Mouse (Mus musculus) spleen, postnatal 10 days (tissue): Measurements from ENCODE around the gene Phc3.
"Not testable (repeated sequence)": the region's sequence is repeated elsewhere in the genome, so short reads cannot be mapped to it uniquely, and the experiment has no call there.

Source experiments
- DNase-seq, 2 experiments: peaks; one replicate each; pipeline ENCODE4 v3.0.0; 2021 to 2022; ENCODE audit warnings: low spot score in 2 of 2

The Phc3 gene

DNA sequence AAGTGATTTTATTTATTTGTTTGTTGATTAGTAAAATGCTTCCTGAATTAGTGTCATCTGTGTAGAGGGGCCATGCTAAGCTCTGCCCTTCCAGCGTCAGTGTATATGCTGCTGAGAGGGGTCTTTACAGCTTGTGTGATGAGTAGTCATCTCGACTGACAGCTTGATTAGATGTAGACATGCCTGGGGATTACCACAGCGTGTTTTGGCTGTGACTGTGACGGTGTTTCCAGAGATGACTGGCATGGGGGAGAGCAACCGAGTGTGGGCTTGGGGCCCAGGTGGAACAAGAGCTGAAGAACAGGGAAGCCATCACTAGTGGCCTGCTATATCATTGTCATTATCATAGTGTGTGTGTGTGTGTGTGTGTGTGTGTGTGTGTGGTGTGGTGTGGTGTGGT is 100.6 kb downstream of the Phc3 start:
- DNase-seq = no peak

DNA sequence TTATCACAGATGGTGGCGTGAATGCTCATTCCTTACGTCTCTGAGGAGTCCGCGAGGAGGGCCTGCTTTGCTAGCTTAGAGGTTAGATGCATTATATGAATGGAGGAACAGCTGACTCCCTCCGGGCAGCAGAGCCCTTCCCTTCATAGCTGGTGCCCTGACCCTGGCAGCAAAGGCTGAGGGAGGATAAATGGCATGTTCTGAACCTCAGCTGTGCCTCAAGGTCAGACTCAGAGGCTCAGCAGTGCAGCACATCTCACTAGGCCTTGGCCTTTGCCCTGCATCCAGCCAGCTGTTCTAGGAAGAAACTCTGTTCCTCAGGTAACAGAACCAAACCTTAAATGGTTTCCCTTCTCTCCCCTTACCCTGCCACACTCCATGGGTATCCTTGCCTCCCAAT is 101.0 kb downstream of the Phc3 start:
- no peak for DNase-seq

DNA sequence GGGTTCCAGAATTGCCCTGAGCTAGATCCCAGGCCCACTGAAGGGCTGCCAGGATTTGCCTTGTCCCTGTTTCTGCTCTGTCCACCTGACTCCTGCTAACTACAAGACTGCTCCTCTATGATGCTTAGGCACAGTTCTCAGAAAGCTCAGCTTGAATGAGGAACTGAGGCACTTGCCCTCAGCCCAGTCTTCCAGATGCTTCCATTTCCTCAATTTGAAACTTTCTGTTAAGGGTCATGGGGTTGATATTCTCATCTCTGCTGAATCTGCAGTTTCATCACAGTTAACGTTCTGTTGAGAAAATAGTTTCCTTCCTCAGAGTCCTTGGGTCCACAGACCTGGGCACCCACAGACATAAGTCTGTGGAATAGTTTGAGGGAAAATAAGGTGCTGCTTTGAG is 104.6 kb downstream of the Phc3 start:
- no peak for DNase-seq

DNA sequence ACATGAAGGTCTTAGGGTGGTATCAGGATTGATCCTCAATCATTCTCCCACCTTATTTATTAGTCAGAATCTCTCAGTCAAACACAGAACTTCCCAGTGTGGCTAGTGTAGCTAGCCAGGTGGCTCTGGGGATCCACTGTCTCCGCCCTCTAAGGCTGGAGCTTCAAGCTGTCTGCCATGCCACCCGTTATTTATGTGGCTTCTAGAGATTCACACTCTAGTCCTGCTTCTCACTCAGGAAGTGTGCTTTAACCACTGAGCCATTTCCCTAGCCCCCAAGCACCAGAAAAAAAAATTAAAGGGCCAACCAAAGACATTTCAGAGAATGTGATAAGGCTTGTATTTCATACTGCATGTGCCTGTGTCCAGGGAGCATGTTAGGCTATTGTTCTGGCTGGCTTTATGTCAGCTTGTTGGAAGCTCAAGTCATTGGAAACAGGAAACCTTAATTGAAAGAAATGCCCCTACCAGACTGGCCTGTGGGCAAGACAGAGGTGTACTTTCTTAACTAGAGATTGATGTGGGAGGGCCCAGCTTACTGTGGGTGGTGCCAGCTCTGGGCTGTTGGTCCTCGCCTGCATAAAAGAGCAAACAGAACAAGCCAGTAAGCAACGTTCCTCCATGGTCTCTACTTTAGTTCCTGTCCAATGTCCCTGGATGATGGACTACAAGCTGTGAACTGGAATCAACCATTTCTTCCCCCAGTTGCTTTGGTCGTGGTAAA is 105.3 kb downstream of the Phc3 start:
- DNase-seq = no peak

DNA sequence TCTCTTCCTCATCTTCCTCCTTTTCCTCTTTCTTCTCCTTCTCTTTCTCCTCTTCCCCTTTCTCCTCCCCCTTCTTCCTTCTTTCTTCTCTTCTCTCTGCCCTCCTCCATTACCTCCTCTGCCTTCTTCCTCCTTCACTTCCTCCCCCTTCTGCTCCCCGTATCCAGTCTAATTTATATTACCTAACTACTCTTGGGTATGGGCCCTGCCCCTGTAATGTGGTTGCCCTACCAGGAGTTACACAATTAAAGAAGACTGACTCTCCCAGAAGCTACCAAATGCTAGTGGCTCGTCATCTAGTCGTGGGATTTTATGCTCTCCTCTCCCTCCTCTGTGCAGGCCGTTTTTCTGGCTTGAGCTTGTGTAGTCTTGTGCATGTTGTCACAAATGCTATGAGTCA is 108.5 kb downstream of the Phc3 start:
- no peak for DNase-seq

DNA sequence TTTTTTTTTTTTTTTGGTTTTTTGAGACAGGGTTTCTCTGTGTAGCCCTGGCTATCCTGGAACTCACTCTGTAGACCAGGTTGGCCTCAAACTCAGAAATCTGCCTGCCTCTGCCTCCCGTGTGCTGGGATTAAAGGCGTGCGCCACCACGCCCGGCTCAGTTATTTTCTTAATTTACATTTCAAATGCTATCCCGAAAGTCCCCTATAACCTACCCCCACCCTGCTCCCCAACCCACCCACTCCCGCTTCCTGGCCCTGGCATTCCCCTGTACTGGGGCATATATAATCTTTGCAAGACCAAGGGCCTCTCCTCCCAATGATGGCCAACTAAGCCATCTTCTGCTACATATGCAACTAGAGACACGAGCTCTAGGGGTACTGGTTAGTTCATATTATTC is 109.6 kb downstream of the Phc3 start:
- not testable (repeated sequence) for DNase-seq

DNA sequence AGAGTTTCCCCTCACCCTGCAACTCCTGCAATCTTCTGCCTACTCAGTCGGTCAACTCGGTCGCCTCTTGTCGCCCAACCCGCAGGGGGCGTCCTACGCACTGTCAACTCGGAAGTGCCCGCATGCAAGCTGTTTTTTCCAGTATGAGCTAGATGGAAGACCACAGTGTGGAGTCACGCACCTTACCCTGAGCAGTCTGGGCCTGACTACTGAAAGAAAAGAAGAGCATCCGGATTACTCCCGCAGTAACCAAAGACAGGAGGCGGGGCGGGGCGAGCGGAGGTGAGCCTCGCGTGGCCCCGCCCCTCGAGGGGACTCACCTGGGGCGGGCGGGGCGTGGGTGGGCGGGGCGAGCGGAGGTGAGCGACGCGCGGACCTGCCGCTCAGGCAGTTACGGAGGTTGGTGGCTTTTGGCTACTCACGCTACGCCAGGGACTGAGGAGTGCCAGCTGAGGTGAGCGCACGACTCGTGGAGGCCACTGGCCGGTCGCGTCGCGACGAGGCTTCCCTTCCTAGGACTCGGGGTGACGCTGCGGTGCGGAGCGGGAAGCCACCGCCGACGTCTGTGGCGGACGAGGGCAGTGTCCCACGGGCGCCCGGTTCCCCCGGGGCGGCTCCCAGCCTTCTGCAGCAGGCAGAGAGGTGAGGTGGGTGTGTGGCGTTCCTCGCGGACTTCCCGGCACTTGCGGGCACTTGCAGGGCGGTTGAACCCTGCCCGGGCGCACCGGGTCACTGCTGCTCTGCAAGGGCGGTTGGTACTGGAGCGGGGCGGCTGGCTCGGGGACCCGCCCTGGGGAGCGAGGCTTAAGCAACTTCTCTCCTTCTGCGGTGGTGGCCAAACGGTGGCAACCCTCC is 113.4 kb downstream of the Phc3 start, which contains the start of gene Gpr160:
Gene Gpr160, plus strand, starts transcription at position 347 of the 855 bp plus-strand sequence.
- DNase-seq = peak; percentile 59 to 80

DNA sequence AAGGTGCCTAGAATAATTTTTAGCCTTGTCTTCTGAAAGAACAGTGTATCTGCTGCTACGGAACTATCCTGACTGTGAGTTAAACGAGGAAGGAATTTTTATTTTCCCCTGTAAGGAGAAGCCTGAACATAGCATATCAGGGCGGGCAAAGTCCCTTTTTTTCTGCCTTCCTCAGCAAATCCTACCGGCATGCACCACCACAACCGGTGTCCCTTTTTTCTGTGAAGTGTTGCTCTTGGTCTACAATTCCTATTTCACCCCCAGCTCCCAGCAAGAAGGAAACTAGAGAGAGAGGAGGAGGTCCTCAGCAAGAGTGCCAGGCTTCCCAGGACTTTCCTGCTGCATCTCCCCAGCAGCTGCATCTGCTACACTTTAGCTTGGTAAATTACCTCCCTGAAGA is 115.6 kb downstream of the Phc3 start:
- DNase-seq = no peak

DNA sequence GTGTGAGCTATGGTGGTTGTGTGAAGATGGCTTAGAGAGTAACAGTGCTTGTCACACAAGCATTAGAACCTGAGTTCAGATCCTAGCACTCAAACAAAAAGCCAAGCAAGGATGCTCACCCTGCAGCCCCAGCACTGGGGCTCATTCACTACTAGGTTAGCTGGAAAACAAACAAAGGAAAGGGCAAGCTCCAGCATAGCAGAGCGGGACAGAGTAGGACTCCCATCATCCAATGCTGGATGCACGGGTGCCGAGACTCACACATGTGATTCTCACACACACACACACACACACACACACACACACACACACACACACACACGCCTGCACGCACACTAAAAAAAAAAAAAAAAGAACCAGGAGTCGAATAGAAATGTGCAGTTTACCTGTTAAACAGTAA is 117.8 kb downstream of the Phc3 start:
- DNase-seq = no peak
